Mouse (Mus musculus) lung, adult 2 months (tissue): ENCODE data around the gene A030005K14Rik.

Experiments
- CTCF ChIP-seq: fragments of 200-500 bp; IDR thresholded peaks from 2 replicates; pipeline ENCODE4 v1.5.1; 2011; ENCODE audit warnings: mild to moderate bottlenecking, low read length, control low read depth; ENCODE audit not compliant: insufficient read depth
- POLR2A ChIP-seq: fragments of 200-500 bp; IDR thresholded peaks from 2 replicates; pipeline ENCODE4 v1.6.1; 2011; ENCODE audit warnings: low read depth, mild to moderate bottlenecking, control low read depth, low read length, borderline replicate concordance; ENCODE audit errors: extremely low read depth

DNA sequence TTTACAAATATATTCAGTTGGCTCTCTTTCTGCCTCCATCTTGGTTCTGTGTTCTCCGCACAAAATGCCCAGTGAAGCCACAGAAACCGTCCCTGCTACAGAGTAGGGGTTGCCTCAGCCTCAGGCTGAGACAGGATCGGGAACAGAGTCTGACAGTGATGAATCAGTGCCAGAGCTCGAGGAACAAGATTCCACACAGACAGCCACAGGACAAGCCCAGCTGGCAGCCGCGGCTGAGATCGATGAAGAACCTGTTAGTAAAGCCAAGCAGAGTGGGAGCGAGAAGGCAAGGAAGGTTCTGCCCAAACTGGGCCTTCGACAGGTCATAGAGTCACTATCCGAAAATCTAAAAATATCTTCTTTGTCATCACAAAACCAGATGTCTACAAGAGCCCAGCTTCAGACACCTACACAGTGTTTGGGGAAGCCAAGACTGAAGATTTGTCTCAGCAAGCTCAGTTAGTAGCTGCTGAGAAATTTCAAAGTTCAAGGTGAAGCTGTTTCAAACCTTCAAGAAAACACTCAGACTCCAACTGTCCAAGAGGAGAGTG, 43.8 kb downstream of the A030005K14Rik start:
- TF ChIP-seq CTCF = no peak
- TF ChIP-seq POLR2A = no peak
